Mouse (Mus musculus) cerebellum, postnatal 10 days (tissue): ENCODE measurements around the gene Cpne8.

Experiments used
- DNase-seq, 2 experiments: peaks; one replicate each; pipeline ENCODE4 v3.0.0; 2021; ENCODE audit warnings: mixed read lengths in 2 of 2

The Cpne8 gene

DNA sequence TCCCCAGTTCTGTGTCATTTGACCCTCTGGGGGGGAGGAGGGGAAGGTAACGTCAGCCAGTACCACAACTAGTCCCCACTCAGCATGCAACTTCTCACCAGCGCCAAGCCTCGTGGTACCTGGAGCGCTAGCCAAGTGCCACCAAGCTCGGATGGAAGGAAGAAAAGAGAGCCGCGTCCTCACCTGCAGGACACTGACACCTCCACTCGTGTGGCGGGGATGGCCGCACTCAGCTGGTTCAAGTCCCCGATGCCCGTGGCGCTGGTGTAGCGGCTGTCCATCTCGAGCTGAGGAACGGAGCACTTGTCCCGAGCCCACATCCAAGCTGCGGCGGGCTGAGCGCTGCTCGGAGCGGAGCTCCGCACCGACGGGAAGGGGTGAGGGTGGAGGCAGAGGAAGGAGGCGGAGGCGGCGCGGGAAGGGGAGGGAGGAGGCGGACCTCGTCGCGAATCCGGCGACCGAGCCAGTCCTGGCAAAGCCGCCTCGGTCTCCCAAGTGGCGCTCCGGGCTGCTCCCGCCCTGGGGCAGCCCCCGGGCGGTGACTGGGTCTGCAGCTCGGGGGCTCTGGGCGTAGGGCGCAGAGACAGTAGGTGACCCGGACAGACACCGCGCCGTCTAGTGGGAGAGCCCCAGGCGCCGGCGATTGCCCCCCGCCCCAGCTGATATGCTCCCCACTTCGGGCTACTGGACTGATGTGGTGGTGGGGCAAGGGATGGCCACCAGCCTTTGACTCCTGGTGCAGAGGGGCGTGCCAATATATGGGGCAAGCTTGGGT is at the start of gene Cpne8:
Gene Cpne8, minus strand, starts transcription at position 448 of the 775 bp plus-strand sequence.
- peak; percentile 70 to 71 for DNase-seq

DNA sequence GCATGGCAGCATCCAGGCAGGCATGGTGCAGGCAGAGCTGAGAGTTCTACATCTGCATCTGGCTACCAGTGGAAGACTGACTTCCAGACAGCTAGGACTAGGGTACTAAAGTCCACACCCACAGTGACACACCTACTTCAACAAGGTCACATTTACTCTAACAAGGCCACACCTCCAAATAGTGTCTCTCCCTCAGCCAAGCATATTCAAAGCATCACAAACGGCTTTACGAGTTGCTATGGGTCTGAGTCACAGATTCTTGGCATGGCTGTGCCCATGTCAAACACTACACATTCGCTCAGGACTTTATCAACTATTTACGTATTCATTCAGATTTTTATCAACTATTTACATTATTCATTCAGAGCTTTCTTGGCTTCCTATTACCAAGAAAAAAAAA is 38.5 kb upstream of the Cpne8 start:
- DNase-seq = no peak

DNA sequence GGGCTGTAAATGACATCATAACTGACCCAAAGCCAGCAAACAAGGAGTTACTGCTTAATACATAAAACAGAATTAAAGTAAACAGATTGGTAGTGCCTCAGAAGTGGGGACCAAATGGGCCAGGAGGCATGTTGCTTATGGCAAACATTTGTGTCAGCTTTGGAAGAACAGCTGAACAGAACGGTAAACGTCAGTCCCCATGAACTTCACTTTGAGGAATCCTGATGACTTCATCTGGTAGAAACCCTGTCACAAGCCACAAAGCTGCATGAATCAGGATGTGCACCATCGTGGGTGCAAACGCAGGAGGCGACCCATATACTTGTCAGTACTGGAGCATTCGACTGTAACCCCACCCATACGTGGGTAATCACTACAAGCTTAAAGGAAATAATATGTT is 30.1 kb upstream of the Cpne8 start:
- DNase-seq = no peak

DNA sequence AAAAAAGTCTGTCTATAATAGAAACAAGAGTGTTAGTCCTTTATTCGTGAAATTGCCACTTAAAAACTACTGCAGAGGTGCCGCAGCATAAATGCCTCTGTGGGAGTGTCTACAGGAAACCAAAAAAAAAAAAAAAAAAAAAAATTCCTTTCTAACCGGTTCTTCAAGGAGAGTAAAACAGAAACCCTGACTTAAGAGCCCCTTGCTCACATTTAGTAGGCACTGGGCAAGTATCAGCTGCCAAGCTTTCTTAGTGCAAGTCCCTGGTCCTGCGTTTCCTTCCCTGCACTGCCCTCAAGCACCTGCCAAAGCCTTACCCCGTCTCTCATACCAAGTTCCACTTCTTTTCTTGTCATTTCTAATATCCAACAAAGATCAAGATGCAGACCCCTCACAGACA is 25.1 kb upstream of the Cpne8 start:
- no peak for DNase-seq

DNA sequence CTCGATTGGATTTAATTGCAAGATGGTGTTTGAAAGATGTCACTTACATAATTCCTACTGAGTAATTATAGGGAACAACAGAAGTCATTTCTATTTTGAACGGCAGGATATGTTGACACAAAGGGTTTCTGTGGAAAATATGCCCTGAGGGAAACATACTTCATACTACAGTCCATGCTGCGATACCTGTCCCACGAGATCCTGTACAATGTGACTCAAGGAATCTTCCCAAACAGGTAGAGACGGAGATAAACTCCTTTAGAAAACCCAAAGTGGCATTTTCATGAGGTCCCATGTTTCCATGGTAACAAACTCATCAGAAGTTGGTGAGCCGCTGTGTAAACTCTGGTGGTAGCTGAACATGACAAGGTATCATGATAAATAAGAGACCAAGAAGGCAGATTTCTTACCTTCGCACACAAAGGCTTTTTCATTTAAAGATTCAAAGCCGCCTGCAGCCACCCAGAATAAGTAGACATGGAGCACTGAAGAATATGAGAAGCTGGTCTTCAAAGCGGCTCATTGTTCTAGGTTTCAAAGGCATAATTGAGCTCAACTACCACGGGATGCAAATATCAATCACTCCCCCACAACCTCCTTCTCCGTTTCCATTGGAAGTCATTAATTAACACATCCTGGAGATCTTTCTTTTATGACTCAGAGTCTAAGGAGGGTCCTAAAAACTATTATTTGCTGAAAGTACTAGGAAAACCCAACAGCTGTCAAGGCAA is 24.4 kb upstream of the Cpne8 start:
- DNase-seq = no peak

DNA sequence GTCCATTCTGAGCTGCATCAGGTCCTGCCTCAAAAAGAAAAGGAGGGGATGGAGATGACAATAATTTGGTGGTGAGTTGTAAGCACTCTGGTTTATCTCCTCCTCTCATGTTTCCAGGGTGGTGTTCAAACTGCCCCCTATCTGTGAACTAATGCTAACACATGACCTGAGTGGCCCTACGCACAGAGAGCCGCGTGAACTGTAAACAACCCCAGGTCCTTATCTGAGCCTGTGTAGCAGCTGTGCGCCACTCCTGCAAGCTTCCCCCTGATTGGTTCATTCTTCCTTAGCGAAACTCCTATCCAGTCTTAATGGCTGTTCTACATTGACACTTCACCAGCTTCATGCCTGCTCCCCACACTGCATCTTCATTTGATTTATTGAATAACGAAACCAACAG is 7.5 kb upstream of the Cpne8 start:
- no peak for DNase-seq

DNA sequence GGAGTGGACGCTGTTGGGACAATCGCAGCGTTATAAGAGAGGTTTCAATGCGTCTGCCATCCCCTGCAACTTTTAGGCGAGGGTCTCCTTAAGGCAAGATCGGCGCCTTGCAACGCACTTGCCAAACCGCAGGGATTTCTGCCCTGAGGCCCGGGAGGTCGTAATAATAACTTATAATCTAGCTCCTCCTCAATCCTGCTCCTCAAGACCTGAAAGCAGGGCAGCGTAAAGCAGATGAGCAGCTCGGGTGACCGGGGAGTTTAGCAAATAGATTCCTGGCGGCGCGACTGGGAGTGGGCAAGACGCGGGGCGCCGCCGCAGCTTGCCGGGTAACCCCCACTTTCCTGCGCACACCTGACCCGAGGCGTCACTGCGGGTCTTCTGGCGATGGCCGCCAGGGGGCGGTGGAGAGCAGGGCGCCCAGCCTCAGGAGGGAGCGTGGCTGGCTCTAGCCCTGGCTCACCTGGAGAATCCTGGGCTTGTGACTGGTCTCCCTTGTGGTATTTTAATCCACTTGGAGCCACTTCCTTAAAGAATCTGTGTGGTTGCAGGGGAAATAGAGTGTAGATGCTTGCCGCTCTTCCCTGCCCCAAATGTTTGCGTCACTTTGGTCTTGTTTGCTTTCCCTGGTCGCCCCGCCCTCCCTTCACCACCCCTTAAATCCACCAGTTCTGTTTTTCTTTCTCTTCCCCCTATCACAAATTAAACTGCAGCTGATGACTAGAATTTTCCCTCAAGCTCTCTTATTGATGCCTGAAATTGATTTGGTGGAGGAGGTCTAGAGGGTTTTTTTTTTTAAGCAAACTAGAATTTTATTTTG is 738 bp upstream of the Cpne8 start:
- DNase-seq = peak; percentile 81 to 85

DNA sequence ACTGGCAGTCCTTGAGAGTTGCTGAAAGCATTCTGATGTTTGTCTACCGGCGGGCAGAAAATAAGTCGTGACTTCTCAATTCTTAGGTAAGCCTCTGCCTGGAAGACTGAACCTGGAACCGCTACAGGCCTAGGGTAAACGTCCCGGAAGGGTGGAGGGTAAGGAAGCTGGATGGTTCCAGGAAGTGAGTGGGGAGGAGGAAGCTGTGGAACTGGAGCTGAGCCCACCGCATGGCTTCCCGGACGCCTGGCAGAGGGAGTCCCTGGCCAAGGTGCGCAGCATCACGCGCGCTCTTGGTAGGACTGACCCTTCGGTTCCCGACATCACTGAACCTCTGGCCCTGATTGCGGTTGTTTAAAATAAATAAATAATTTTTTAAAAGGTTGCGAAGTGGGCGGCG is 744 bp downstream of the Cpne8 start:
- DNase-seq = peak; percentile 28 to 40

DNA sequence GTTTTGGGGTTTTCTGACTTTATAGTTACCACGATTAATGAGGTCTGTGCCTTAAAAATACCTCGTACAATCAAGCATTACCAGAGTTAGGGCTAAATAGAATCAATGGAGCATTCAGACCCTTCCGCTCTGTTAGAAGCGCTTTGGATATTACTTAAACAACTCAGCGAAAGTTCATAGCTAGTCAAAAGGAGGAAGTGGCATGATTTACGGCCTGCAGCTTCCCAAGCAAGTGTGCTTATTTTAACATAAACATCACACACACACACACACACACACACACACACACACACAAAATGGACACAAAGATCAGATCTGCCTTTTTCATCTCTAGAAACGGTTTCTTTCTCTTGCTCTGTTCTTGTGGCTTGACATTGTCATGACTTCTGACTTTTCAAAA is 9.7 kb downstream of the Cpne8 start:
- no peak for DNase-seq

DNA sequence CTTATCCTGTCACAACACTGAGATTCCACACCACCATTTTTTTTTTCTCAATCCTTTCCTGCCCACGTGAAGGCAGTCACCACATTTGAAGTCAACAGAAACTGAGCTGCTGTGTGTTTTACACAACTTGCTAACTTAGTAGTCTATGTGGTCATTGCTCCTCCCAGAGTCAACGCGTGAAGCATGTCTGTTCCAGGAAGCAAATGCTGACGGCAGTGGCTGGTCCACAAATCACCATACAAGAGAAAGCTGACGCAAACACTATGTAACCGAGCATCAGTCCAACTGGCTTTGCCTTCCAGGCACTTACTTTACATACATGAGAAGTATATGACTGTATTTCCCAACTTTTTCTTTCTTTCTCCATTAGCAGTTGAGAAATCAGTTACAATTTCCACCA is 12.3 kb downstream of the Cpne8 start:
- no peak for DNase-seq

DNA sequence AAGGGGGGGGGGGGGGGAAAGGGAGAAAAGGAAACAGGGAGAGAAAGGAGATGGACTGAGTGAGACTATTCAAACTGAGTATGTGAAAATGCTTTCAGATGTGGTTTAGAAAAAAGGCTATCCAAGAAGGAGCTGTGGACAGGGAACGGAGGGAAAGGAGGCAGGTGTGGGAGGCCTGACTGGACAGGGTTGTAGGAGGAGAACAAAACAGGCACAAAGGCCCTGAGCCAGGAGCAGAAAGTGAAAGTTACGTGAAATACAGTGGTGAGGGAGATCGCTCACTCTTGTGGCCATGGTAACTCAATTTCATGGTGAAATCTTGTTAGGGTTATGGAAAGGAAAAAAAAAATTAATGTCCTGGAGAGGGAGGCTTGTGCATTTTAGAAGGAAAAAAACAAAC is 14.6 kb downstream of the Cpne8 start:
- no peak for DNase-seq

DNA sequence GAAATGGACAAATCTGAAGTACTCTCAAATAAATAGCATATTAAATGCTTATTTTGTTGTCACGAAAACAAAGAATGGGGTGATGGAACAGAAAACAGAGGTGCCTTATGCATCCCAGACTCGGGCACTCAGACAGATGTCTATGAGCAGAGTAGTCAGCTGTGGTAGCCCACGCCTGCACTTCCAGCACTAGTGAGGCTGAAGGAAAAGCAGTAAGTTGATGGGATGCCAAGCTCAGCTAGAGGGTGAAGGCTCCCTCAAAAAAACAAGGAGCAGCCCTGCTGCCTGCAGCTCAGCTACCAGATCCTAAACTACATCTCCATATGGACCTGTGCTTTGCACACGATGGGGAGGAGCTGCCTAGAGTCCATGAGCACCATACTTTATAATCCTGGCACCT is 15.6 kb downstream of the Cpne8 start:
- DNase-seq = no peak

DNA sequence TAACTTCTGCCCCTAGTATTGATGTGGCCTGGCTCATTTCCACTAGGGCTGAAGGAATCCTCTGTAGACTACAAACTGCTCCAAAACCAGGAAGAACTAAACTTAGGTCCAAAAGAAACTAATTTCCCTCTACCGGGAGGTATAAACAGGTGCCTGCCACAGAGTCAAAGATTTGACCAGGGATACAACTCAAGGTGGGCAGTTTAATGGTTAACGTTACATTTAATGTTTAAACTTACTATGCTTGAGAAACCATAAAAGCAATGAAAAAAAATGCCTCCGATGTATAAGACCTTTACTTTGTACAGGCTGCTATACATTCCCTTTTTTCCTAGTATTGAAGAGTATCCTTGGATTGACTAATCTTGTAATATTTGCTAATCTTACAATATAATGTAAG is 18.5 kb downstream of the Cpne8 start:
- no peak for DNase-seq

DNA sequence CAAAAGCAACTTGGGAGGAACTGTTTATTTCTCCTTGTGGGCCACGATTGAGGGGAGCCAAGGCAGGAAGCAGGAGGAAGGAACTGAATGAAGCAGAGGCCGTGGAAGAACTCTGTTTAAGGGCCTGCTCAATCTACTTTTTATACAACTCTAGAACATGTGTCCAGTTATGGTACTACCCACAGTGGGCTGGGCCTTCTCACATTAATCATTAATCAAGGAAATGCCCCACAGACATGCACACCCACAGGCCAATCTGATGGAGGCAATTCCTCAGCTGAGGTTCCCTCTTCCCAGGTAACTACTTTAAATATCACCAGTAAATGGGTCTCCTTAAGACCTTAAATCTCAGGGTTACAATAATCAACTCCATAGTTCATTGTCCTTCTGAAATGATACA is 21.2 kb downstream of the Cpne8 start:
- no peak for DNase-seq

DNA sequence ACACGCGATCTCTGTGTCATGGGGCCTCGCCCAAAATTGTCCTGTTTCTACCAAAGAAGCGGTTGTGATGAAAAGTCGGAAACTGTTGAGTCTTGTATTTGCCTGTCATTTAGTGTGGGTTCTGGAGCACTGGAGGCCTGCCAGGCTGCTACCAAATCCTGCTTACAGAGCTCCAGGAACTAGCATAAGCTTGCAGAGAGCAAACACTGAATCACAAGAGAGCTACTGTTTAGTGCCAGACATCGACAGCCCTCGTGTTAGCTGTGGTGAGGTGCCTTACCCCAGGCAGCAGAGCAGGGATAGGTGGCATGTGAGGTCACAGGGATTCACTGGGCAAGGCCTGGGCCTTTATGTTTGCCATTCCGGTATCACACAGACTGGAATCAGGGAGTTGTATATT is 22.7 kb downstream of the Cpne8 start:
- DNase-seq = peak in 1 of 2 experiments; percentile 16

DNA sequence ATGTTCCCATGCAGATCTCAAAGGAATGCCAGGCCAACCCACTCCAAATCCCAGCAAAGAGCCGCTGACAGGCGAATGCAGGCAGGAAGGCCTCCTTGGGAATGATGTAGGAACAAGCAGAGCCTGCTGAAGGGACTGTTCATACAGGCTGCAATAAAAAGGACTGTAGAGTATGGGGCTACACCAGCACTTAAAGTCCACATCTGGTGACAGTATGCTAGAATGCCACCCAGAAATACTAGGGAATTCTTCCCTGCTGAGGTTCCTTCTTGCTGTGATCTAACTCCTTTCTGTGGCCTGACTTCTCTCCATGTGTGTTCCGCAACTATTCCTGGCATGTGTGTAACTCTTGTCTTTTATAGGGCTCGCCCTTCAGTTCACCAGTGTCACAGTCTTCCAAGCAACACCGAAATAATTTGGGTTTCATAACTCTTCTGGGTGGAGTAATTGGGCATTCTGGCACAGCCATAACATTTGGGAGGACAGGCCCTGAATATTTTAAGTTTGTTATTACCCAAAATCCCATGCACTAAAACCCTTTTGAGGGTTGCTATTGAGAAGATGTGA is 32.1 kb downstream of the Cpne8 start:
- no peak for DNase-seq

DNA sequence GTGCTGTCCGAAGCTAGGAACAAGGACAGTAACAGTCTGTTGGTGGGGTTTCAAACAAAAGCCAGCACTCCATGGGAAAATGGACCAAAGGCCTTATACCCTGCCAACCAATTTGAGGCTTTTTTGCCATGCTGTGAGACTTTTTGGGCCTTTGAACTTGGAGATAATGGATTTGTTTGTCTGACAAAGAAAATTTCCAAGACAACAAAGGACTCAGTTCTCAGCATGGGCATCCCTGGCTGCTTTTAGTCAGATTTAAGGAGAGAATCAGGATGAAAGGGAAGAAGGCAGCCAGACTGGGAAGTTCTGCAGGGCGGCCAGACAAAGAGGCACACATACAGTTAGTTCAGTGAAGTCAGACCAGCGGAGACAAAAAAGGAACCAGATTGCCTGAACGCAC is 32.9 kb downstream of the Cpne8 start:
- DNase-seq = no peak

DNA sequence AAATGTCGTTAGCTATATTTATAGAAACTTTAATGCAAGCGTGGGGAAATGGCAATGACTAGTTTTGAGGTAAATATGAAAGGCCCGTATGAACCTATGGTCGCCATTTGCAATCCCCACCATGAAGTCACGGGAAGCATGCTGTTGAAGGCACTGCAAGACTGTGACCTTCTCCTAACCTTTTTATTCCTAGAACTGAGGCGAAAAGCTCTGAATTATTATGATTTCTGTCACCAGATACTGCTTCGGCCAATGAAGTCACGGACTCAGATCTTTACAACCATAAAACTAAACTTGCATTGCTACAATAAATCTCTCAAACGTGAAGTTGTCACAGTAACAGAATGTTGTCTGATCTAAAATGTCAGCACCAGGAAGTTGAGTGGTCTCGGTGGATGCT is 33.4 kb downstream of the Cpne8 start:
- no peak for DNase-seq

DNA sequence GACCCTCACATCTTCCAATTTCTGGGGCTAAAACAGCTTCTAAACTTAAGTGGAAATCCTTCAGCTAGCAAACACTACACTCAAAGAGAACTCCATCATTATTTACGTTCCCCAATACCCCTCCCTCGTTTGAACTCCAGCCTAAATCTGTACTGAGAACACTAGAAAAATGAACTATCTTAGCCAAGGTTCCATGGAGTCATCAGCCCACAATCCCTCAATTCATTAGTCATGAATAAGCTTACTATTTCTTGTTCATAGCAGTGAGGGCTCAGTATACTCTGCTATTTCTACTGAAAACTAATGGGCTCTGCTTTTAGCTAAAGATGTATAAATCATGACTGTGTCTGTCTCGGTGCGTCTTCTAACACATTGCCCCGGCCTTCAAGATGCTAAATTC is 55.0 kb downstream of the Cpne8 start:
- no peak for DNase-seq

DNA sequence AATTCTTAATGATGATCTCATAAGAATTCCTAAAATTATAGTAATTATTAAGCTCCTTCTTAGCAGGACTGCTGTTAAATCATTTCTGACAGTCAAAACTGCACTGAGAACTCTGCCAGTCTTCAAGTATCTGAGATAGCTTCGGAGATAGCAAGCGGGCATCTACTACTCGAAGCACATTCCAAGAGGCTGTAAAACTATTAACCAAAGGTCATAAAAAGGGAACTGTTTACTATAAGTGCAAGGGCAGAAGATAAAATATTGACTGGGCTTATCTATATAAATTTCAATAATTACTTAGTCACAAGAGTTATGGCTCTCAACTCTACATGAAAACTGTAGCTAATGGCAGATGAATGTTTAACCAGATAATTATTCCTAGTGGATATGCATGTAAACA is 57.2 kb downstream of the Cpne8 start:
- DNase-seq = no peak

DNA sequence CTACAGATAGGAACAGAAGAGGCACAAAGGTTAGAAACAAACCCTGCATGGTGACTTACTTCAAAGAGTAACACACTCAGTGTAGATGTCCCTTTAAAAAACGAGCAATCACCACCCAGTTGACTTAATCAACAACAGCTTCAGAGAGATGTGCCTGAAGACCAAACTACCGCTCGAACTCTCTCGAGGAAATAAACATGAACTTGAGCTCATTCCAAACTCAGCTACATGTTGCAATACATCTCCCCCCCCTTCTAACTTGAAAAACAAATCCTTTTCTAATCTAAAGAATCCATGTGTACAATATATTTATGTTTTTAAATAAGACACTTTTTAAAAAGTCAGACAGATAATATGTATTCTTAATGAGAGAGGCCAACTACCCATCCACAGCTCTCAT is 59.5 kb downstream of the Cpne8 start:
- no peak for DNase-seq

DNA sequence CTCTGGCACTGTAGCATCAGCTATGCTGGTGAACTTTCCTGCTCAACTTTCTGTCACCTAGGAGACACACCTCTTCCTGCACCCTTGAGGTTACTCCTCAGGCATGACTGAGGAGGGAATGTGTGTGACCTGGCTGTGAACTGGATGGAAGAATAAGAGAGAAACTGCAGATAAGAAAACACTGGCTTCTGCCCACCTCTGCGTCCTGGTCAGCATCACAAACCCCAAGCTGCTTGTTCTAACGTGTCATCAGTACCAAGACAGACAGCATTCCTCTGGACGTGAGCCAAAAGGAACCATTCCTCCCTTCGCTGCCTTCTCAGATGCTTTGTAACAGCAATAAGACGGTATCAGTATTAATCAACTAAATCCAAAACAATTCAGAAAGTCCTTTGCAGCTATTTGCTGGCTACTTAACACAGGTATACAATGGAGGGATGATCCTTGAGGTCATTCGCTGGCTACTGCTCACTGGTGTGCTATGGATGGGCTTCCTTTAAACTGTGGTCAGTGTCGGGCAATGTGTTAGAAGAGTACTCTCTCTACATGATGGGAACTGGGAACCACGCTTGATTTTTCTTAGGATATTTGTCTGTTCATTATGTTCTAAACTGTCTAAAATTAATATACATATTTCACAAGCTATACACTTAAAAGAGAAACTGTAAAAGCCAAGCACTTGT is 63.0 kb downstream of the Cpne8 start:
- peak; percentile 3 to 4 for DNase-seq

DNA sequence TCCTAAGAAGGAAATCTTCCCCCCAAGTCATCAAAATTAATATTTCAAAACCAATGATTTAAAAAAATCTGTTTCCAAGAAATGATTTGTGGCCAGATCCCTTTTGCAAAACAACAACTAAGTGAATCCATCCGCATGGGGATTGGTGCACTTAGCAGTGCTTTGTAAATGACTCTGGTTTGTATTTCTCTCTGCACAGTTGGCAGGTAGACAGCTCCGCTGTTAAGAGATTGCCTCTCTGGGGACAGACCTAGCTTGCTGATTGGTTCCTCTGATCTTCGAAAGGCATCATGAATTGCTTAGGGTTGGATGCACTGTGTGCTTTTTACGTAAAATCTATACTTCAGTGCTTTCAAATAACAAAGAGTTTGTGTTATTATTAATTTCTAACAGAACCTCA is 68.5 kb downstream of the Cpne8 start:
- peak in 1 of 2 experiments; percentile 2 for DNase-seq
